Mouse (Mus musculus): Measurements from ENCODE around the gene Il4i1. TPM values are rescaled to one million over a fixed set of nuclear protein-coding genes. Genes with fewer than 3 reads are reported as not detected.
"Not testable (repeated sequence)": the region's sequence is repeated elsewhere in the genome, so short reads cannot be mapped to it uniquely, and the experiment has no call there.

The Il4i1 gene
- polyA plus RNA-seq, 1 experiment = 1.2 TPM

DNA sequence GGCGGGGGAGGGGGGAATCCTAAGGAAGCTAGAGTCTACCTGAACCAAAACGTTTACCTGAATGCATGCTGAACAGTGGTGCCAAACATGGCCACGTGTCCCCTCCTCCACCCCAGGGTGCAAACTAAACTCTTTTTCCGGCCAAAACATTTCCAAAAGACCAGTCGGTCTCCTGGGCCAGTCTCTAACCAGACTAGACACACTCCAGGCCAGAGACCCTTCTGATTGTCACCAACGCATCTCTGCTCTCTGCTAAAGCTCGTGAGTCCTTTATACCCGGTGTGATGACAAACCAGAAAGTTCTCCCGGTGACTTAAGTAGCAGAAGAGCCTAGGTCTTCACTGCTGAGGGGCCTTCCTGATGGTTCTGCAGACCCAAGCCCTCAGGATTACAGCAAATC, 51.6 kb downstream of the Il4i1 start:
- H3K4me1 ChIP-seq (ENCODE audit: control insufficient read depth, insufficient read depth, low read length) = peaks cover 32% of the 10 kb centered on the region
- H3K4me3 ChIP-seq (ENCODE audit: insufficient read depth, low read length) = peak overlapping the region; percentile 81
- no peak for TF ChIP-seq CTCF (IDR thresholded peaks at IDR 0.05; ENCODE audit: low read depth, low read length)
- no peak for TF ChIP-seq POLR2A (IDR thresholded peaks at IDR 0.05; ENCODE audit: borderline replicate concordance, low read depth, low read length)

GRCm38 (mm10) chr7:44868465-44868864, 52.3 kb downstream of the Il4i1 start:
- no peak for TF ChIP-seq POLR2A (IDR thresholded peaks at IDR 0.05; ENCODE audit: borderline replicate concordance, low read depth, low read length)
- no peak for TF ChIP-seq CTCF (IDR thresholded peaks at IDR 0.05; ENCODE audit: low read depth, low read length)
- peaks cover 32% of the 10 kb centered on the region for H3K4me1 ChIP-seq (ENCODE audit: control insufficient read depth, insufficient read depth, low read length)
- peak overlapping the region; percentile 81 for H3K4me3 ChIP-seq (ENCODE audit: insufficient read depth, low read length)
- H3K27ac ChIP-seq (ENCODE audit: insufficient read depth, low read depth, low read length) = no peak overlapping the region

More for the DNA sequence above, 51.6 kb downstream of the Il4i1 start:
- H3K27ac ChIP-seq (ENCODE audit: insufficient read depth, low read depth, low read length) = no peak overlapping the region

DNA sequence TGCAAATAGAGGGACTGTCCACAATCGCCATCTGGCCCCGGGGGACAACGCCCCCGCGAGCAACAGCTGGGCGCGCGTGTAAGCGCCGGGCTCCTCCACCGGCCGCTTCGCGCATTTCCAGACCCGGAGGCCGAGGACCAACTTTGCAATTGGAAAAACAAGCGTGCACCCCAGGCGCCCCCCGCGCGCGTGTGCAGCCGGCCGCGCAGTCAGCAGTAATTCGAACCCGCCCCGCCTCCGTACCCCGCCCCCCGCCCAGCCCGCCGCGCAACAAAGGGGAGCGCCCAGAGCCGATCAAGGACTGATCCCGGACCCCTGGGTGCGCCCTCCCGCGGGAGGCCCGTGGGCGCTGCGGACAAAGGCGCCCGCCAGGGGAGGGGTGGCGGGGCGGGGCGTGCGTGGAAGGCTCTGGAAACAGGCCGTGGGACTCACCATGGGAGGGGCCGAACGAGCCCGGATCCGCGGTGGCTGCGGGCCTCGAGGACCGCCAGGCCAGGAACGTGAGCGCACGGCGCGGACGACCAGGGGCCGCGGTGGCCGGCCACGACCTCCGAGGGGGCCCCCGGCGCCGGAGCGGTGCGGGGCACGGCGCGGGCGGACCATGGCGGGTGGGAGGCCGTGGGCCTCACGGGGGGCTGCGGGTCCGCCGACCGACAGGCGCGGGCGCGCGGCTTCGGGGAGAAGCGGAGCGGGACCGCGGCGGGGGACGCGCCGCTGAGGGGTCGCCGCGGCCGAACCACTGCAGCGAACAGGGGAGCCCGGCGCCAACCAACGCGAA, 52.9 kb downstream of the Il4i1 start:
- peak overlapping the region; percentile 81 for H3K4me3 ChIP-seq (ENCODE audit: insufficient read depth, low read length)
- H3K4me1 ChIP-seq (ENCODE audit: control insufficient read depth, insufficient read depth, low read length) = peaks cover 32% of the 10 kb centered on the region
- H3K27ac ChIP-seq (ENCODE audit: insufficient read depth, low read depth, low read length) = peak overlapping the region; percentile 64
- no peak for TF ChIP-seq POLR2A (IDR thresholded peaks at IDR 0.05; ENCODE audit: borderline replicate concordance, low read depth, low read length)
- TF ChIP-seq CTCF (IDR thresholded peaks at IDR 0.05; ENCODE audit: low read depth, low read length) = no peak

- Histone ChIP-seq H3K4me1 (ENCODE audit: control insufficient read depth, insufficient read depth, low read length) (peaks cover 30% of the 10 kb centered on the region), H3K4me3 (ENCODE audit: insufficient read depth, low read length) (peak within 1 kb of the TSS; percentile 81), H3K27ac (ENCODE audit: insufficient read depth, low read depth, low read length) (peak within 1 kb of the TSS; percentile 64)
- no peak for TF ChIP-seq POLR2A (IDR thresholded peaks at IDR 0.05; ENCODE audit: borderline replicate concordance, low read depth, low read length)
- no peak for TF ChIP-seq CTCF (IDR thresholded peaks at IDR 0.05; ENCODE audit: low read depth, low read length)
Measured at GRCm38 (mm10) chr7:44869697-44870528, 53.7 kb downstream of the Il4i1 start, which contains the start of gene Ptov1. Ptov1 (minus strand) TSS chr7:44869788.

DNA sequence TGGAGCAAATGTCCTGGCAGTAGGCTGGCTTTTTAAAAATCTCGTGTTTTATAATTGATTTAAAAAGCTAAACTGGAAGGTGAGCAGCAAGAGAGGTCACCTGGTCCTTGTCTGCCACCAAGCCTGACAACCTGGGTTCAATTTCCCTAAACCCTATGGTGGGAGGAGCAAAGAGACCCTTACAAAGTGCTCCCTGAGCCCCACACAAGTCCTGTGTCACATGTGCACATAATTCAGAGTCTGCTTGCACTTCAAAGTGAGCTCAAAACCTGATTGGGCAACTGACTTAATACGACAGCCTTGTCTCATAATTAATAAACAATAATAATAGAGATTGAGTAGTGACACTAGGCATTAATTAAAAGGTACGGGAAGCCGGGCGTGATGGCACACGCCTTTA, 54.4 kb downstream of the Il4i1 start:
- Histone ChIP-seq H3K4me1 (ENCODE audit: control insufficient read depth, insufficient read depth, low read length) (peaks cover 23% of the 10 kb centered on the region), H3K4me3 (ENCODE audit: insufficient read depth, low read length) (no peak overlapping the region), H3K27ac (ENCODE audit: insufficient read depth, low read depth, low read length) (no peak overlapping the region)
- TF ChIP-seq POLR2A (IDR thresholded peaks at IDR 0.05; ENCODE audit: borderline replicate concordance, low read depth, low read length) (no peak), CTCF (IDR thresholded peaks at IDR 0.05; ENCODE audit: low read depth, low read length) (no peak)

DNA sequence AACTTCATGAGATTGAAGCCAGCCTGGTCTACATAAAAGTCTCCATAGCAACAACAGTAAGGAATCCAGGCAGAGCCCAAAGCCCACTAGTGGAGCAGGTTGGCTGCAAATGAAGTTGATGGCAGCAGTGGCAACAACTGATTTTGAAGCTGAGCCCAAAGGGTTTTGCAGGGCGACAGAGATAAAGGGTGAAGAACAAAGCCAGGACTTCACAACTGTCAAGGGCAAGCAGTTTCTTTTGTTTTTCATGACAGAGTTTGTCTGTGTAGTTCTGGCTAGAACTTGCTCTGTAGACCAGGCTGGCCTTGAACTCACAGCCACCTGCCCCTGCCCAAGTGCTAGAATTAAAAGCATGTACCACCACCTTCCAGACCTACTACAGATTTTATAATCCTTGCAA, 55.0 kb downstream of the Il4i1 start:
- H3K4me1 ChIP-seq (ENCODE audit: control insufficient read depth, insufficient read depth, low read length) = peaks cover 18% of the 10 kb centered on the region
- no peak overlapping the region for H3K27ac ChIP-seq (ENCODE audit: insufficient read depth, low read depth, low read length)
- H3K4me3 ChIP-seq (ENCODE audit: insufficient read depth, low read length) = no peak overlapping the region
- TF ChIP-seq CTCF (IDR thresholded peaks at IDR 0.05; ENCODE audit: low read depth, low read length) (no peak), POLR2A (IDR thresholded peaks at IDR 0.05; ENCODE audit: borderline replicate concordance, low read depth, low read length) (no peak)

GRCm38 (mm10) chr7:44871774-44872173, 55.6 kb downstream of the Il4i1 start:
- peaks cover 13% of the 10 kb centered on the region for H3K4me1 ChIP-seq (ENCODE audit: control insufficient read depth, insufficient read depth, low read length)
- H3K4me3 ChIP-seq (ENCODE audit: insufficient read depth, low read length); H3K27ac ChIP-seq (ENCODE audit: insufficient read depth, low read depth, low read length): not testable (repeated sequence)

- TF ChIP-seq POLR2A (IDR thresholded peaks at IDR 0.05; ENCODE audit: borderline replicate concordance, low read depth, low read length) = no peak
- no peak for TF ChIP-seq CTCF (IDR thresholded peaks at IDR 0.05; ENCODE audit: low read depth, low read length)
- no peak overlapping the region for H3K4me3 ChIP-seq (ENCODE audit: insufficient read depth, low read length)
- H3K4me1 ChIP-seq (ENCODE audit: control insufficient read depth, insufficient read depth, low read length) = no peaks in the 10 kb centered on the region
- H3K27ac ChIP-seq (ENCODE audit: insufficient read depth, low read depth, low read length) = no peak overlapping the region
Measured at GRCm38 (mm10) chr7:44877833-44878232, 61.6 kb downstream of the Il4i1 start.

DNA sequence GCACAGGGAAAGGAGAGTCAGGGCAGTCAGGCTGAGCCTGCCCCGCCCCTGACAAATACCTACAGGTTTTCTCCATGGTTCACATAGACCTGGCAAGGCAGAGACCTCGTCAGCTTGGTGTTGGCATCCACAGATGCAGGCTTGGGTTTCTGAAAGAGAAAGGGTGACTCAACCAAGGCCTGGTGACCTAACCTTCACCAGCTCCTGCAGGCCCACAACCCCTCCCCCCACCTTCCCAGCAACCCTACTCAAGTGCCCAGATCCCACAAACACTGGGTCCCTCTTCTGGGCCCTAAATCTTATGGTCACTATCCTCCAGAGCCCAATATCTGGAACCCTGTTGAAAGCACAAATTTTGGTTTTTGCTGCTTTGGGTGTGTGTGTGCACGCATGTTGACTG, 66.8 kb downstream of the Il4i1 start:
- no peak for TF ChIP-seq CTCF (IDR thresholded peaks at IDR 0.05; ENCODE audit: low read depth, low read length)
- no peak for TF ChIP-seq POLR2A (IDR thresholded peaks at IDR 0.05; ENCODE audit: borderline replicate concordance, low read depth, low read length)
- peaks cover 12% of the 10 kb centered on the region for H3K4me1 ChIP-seq (ENCODE audit: control insufficient read depth, insufficient read depth, low read length)
- no peak overlapping the region for H3K27ac ChIP-seq (ENCODE audit: insufficient read depth, low read depth, low read length)
- no peak overlapping the region for H3K4me3 ChIP-seq (ENCODE audit: insufficient read depth, low read length)

DNA sequence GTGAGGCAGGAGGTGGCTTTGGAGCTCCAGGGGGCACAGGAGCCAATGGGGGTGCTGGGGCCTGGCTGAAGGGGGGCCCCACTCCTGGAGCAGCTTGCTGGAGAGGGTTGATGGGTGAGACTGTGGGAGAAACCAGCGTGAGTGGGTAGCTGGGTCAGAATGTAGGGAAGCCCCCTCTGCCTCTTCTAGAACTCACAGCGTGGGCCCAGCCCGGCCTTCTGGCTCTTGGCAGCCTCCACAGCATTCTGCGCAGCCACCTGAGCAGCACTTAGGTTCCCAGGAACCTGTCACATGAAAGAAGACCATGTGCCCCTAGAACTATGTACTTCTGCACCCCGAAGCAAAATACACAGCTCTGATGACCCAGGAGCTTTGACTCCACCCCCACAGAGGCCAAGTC, 68.5 kb downstream of the Il4i1 start:
- peaks cover 17% of the 10 kb centered on the region for H3K4me1 ChIP-seq (ENCODE audit: control insufficient read depth, insufficient read depth, low read length)
- no peak overlapping the region for H3K27ac ChIP-seq (ENCODE audit: insufficient read depth, low read depth, low read length)
- TF ChIP-seq POLR2A (IDR thresholded peaks at IDR 0.05; ENCODE audit: borderline replicate concordance, low read depth, low read length) (no peak), CTCF (IDR thresholded peaks at IDR 0.05; ENCODE audit: low read depth, low read length) (no peak)
- H3K4me3 ChIP-seq (ENCODE audit: insufficient read depth, low read length) = no peak overlapping the region
